ENCODE assay signal across 8 mouse cellular contexts in the genomic region with DNA sequence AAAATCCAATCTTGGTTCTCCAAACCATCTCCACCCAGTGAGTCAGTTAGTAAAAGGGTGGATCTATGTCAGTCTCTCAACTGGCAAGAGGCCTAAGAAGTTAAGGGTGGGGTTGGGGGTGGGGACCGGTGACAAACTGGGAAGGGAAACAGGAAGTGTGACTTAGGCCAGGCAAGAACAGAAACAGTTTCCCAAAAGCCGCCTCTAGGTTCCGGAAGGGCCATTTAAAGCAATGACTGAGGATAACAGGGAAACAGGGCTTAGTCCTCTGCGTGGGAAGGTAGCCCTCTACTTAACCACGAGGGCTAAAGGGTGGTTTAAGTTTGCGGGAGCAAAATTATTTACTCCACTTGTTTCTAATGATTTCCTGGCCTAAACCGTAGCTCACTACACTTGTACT. TPM values are rescaled to one million over a fixed set of nuclear protein-coding genes. Genes with fewer than 3 reads are reported as not detected.
DNase-seq lines count a peak whose midpoint lies in the region; ATAC-seq and TF ChIP-seq lines count a peak whose summit lies in the region.

No protein-coding gene starts in this region.

- no peaks in the 10 kb centered on the region for H3K9me3 ChIP-seq in lung, embryonic 15.5 days

- TF ChIP-seq CTCF in testis, adult 2 months (IDR thresholded peaks at IDR 0.05; ENCODE audit: control insufficient read depth, insufficient read depth, insufficient replicate concordance, low read depth, low read length) = no peak

- peak overlapping the region; percentile 74 for H3K9ac ChIP-seq in lung, embryonic 15.5 days

- peak overlapping the region; percentile 95 for H3K4me3 ChIP-seq in testis, adult 2 months (ENCODE audit: control insufficient read depth, low read depth, low read length)
- peak overlapping the region; percentile 85 for H3K4me3 ChIP-seq in lung, embryonic 15.5 days

- no peaks in the 10 kb centered on the region for H3K36me3 ChIP-seq in testis, adult 2 months (ENCODE audit: control insufficient read depth, insufficient read depth, low read length)
- no peaks in the 10 kb centered on the region for H3K36me3 ChIP-seq in lung, embryonic 15.5 days

- ATAC-seq in lung, embryonic 15.5 days (ENCODE audit: borderline replicate concordance, extremely low read depth, low FRiP score, low TSS enrichment) = peak; percentile 31; the same call in 1 of the 2 replicates

- peak overlapping the region; percentile 79 for H3K4me2 ChIP-seq in lung, embryonic 15.5 days

- WGBS in lung, embryonic 15.5 days = 12% methylated on average over 7 of the region's 7 CpGs

- H3K27ac ChIP-seq in testis, adult 2 months (ENCODE audit: control insufficient read depth, insufficient read depth, low read depth, low read length) = peak overlapping the region; percentile 47; the same call in 1 of the 2 replicates
- H3K27ac ChIP-seq in lung, embryonic 15.5 days = peak overlapping the region; percentile 78

- H3K27me3 ChIP-seq in testis, adult 2 months (ENCODE audit: control insufficient read depth, insufficient read depth, low read length) = no peaks in the 10 kb centered on the region
- H3K27me3 ChIP-seq in lung, embryonic 15.5 days = no peaks in the 10 kb centered on the region

- peaks cover 5% of the 10 kb centered on the region for H3K4me1 ChIP-seq in testis, adult 2 months (ENCODE audit: control insufficient read depth, insufficient read depth, low read length)
- H3K4me1 ChIP-seq in lung, embryonic 15.5 days = peaks cover 14% of the 10 kb centered on the region

- no peak for TF ChIP-seq POLR2A in testis, adult 2 months (IDR thresholded peaks at IDR 0.05; ENCODE audit: control insufficient read depth, low read depth, low read length)

- DNase-seq in testis, postnatal 10 days (ENCODE audit: low spot score) = no peak
- peak; percentile 28 for DNase-seq in embryo, embryonic 10 days (ENCODE audit: low spot score)
- peak; percentile 77 to 89 for DNase-seq in heart, adult 18-20 months
- peak; percentile 49 for DNase-seq in kidney, adult 18-20 months
- DNase-seq in spleen, adult 18-20 months = peak; percentile 7 to 27
- no peak for DNase-seq in layer of hippocampus, adult 9-10 months (ENCODE audit: low spot score)

RNA-seq across cellular contexts. Expression of a gene that starts 1.1 kb away (rescaled TPM):
- 12.2 and 13.6 TPM in 2 replicates for polyA plus RNA-seq in testis, adult 2 months (2012; rRNA removed)
- total RNA-seq in heart, adult 18-20 months (2021) = 10 to 100 TPM; 51.3 to 54.3 TPM
- polyA plus RNA-seq in lung, embryonic 15.5 days (2015; fragmentation: Nextera tagmentation; extraction: Ambion mirVana) = 38.8 and 44.7 TPM in 2 replicates

RNA-seq across cellular contexts. Expression of a gene that starts 17.9 kb away (rescaled TPM):
- polyA plus RNA-seq in testis, adult 2 months (2012; rRNA removed) = 1.7 and 2.1 TPM in 2 replicates
- under 1 TPM; 0.36 to 0.42 TPM for total RNA-seq in heart, adult 18-20 months (2021)
- polyA plus RNA-seq in lung, embryonic 15.5 days (2015; fragmentation: Nextera tagmentation; extraction: Ambion mirVana) = 0.50 and 0.82 TPM in 2 replicates

RNA-seq across cellular contexts. Expression of a gene that starts 26.8 kb away (rescaled TPM):
- polyA plus RNA-seq in testis, adult 2 months (2012; rRNA removed) = 55.1 and 56.7 TPM in 2 replicates
- total RNA-seq in heart, adult 18-20 months (2021) = under 1 TPM in 1 of 2 experiments, not detected in 1; 0.69 TPM
- 1.5 and 1.7 TPM in 2 replicates for polyA plus RNA-seq in lung, embryonic 15.5 days (2015; fragmentation: Nextera tagmentation; extraction: Ambion mirVana)

Comparison
In these comparisons a context has a peak if more than half of its experiments do, and no peak if none do; other contexts are left out.
1. DNase-seq: peak in embryo, embryonic 10 days (single experiment), heart, adult 18-20 months (2 of 2), kidney, adult 18-20 months (single experiment) and spleen, adult 18-20 months (2 of 2); none in testis, postnatal 10 days (single experiment) and layer of hippocampus, adult 9-10 months (single experiment).
2. RNA of a gene that starts 26.8 kb away (polyA plus RNA-seq): 55.1 to 56.7 TPM in testis, adult 2 months; 1.5 to 1.7 TPM in lung, embryonic 15.5 days; every median in the first group is over 10 times any median in the second.